Mouse (Mus musculus): ENCODE measurements at regions not wholly inside any gene's neighbourhood (a gene's known extent, or its start where the extent isn't known, plus 50 kb on each side); places are given as distances from the start of the nearest gene placed in this dataset.
A peak's percentile ranks its signal among the peaks of the same experiment; 100 is the strongest.

GRCm38 (mm10) chr4:107736866-107737265, 52.8 kb upstream of the Dmrtb1 start:
- WGBS, result 93% methylated on average over 8 of the region's 8 CpGs
- H3K4me2 ChIP-seq, result no peak overlapping the region
- no peak for ATAC-seq (ENCODE audit: low FRiP score)
- no peak overlapping the region for H3K27ac ChIP-seq
- H3K27me3 ChIP-seq, result peaks cover 8% of the 10 kb centered on the region; the same call in 1 of the 2 replicates
- no peak overlapping the region for H3K9ac ChIP-seq
- H3K36me3 ChIP-seq (replicated peaks), result no peaks in the 10 kb centered on the region
- no peaks in the 10 kb centered on the region for H3K9me3 ChIP-seq
- no peak overlapping the region for H3K4me3 ChIP-seq (replicated peaks)
- peaks cover 51% of the 10 kb centered on the region for H3K4me1 ChIP-seq

- H3K27ac ChIP-seq, result no peak overlapping the region
- no peaks in the 10 kb centered on the region for H3K9me3 ChIP-seq
- H3K9ac ChIP-seq, result no peak overlapping the region
- ATAC-seq (ENCODE audit: low FRiP score), result peak; percentile 83
- no peak overlapping the region for H3K4me3 ChIP-seq (replicated peaks)
- 11% methylated on average over 6 of the region's 6 CpGs for WGBS
- H3K27me3 ChIP-seq, result peaks cover 8% of the 10 kb centered on the region; the same call in 1 of the 2 replicates
- H3K4me2 ChIP-seq, result no peak overlapping the region
- H3K36me3 ChIP-seq (replicated peaks), result no peaks in the 10 kb centered on the region
- peaks cover 43% of the 10 kb centered on the region for H3K4me1 ChIP-seq
These were observed 53.9 kb upstream of the Dmrtb1 start for GRCm38 (mm10) chr4:107737907-107738306.

GRCm38 (mm10) chr4:107738776-107739175, 54.7 kb upstream of the Dmrtb1 start:
- ATAC-seq (ENCODE audit: low FRiP score), result no peak
- H3K9me3 ChIP-seq, result no peaks in the 10 kb centered on the region
- H3K9ac ChIP-seq, result peak overlapping the region; percentile 3; the same call in 1 of the 2 replicates
- H3K27ac ChIP-seq, result no peak overlapping the region
- 85% methylated on average over 9 of the region's 9 CpGs for WGBS
- H3K36me3 ChIP-seq (replicated peaks), result no peaks in the 10 kb centered on the region
- peaks cover 5% of the 10 kb centered on the region; the same call in 1 of the 2 replicates for H3K27me3 ChIP-seq
- H3K4me1 ChIP-seq, result peaks cover 43% of the 10 kb centered on the region
- no peak overlapping the region for H3K4me2 ChIP-seq
- no peak overlapping the region for H3K4me3 ChIP-seq (replicated peaks)

- H3K9me3 ChIP-seq, result no peaks in the 10 kb centered on the region
- peaks cover 39% of the 10 kb centered on the region for H3K4me1 ChIP-seq
These were observed 55.9 kb upstream of the Dmrtb1 start for GRCm38 (mm10) chr4:107739789-107740405.

GRCm38 (mm10) chr4:107743646-107744045, 58.4 kb upstream of the Lrp8 start:
- Histone ChIP-seq H3K27me3 (0 out of 2 replicates have a peak, but pooled peaks cover 7% of the 10 kb centered on the region), H3K27ac (0 out of 2 replicates have a peak overlapping the region, but pooled peaks have one; percentile 0), H3K9me3 (no peaks in the 10 kb centered on the region), H3K4me1 (peaks cover 48% of the 10 kb centered on the region), H3K4me3 (replicated peaks) (no peak overlapping the region), H3K36me3 (replicated peaks) (no peaks in the 10 kb centered on the region), H3K9ac (no peak overlapping the region), H3K4me2 (no peak overlapping the region)
- ATAC-seq (ENCODE audit: low FRiP score), result no peak
- 36% methylated on average over 2 of the region's 2 CpGs for WGBS

More at GRCm38 (mm10) chr4:107739789-107740405, 55.9 kb upstream of the Dmrtb1 start:
- no peak for ATAC-seq (ENCODE audit: low FRiP score)
- Histone ChIP-seq H3K27ac (peak overlapping the region; percentile 75), H3K4me3 (replicated peaks) (no peak overlapping the region), H3K27me3 (0 out of 2 replicates have a peak, but pooled peaks cover 6% of the 10 kb centered on the region), H3K9ac (no peak overlapping the region), H3K36me3 (replicated peaks) (no peaks in the 10 kb centered on the region), H3K4me2 (no peak overlapping the region)
- WGBS, result 50% methylated on average over 6 of the region's 6 CpGs

GRCm38 (mm10) chr4:107746366-107746765, 55.7 kb upstream of the Lrp8 start:
- 89% methylated on average over 3 of the region's 3 CpGs for WGBS
- H3K4me1 ChIP-seq, result peaks cover 25% of the 10 kb centered on the region

GRCm38 (mm10) chr4:107746923-107747431, 55.1 kb upstream of the Lrp8 start:
- 0 out of 2 replicates have a peak, but pooled peaks cover 7% of the 10 kb centered on the region for H3K27me3 ChIP-seq
- no peak overlapping the region for H3K27ac ChIP-seq
- no peak overlapping the region for H3K4me2 ChIP-seq
- no peaks in the 10 kb centered on the region for H3K36me3 ChIP-seq (replicated peaks)
- no peak overlapping the region for H3K9ac ChIP-seq
- no peaks in the 10 kb centered on the region for H3K9me3 ChIP-seq
- 80% methylated on average over 5 of the region's 5 CpGs for WGBS
- peaks cover 25% of the 10 kb centered on the region for H3K4me1 ChIP-seq
- ATAC-seq (ENCODE audit: low FRiP score), result no peak
- H3K4me3 ChIP-seq (replicated peaks), result no peak overlapping the region

More at GRCm38 (mm10) chr4:107746366-107746765, 55.7 kb upstream of the Lrp8 start:
- Histone ChIP-seq H3K9me3 (no peaks in the 10 kb centered on the region), H3K4me2 (no peak overlapping the region), H3K4me3 (replicated peaks) (no peak overlapping the region), H3K27me3 (0 out of 2 replicates have a peak, but pooled peaks cover 7% of the 10 kb centered on the region), H3K36me3 (replicated peaks) (no peaks in the 10 kb centered on the region), H3K9ac (no peak overlapping the region), H3K27ac (no peak overlapping the region)
- no peak for ATAC-seq (ENCODE audit: low FRiP score)

GRCm38 (mm10) chr4:107747454-107747853, 54.6 kb upstream of the Lrp8 start:
- Histone ChIP-seq H3K36me3 (replicated peaks) (no peaks in the 10 kb centered on the region), H3K4me1 (peaks cover 25% of the 10 kb centered on the region), H3K4me3 (replicated peaks) (no peak overlapping the region), H3K9me3 (no peaks in the 10 kb centered on the region), H3K4me2 (no peak overlapping the region), H3K27ac (no peak overlapping the region), H3K9ac (no peak overlapping the region), H3K27me3 (0 out of 2 replicates have a peak, but pooled peaks cover 7% of the 10 kb centered on the region)
- 86% methylated on average over 9 of the region's 9 CpGs for WGBS
- no peak for ATAC-seq (ENCODE audit: low FRiP score)

- Histone ChIP-seq H3K9ac (no peak overlapping the region), H3K4me2 (no peak overlapping the region), H3K4me1 (peaks cover 21% of the 10 kb centered on the region), H3K4me3 (replicated peaks) (no peak overlapping the region), H3K9me3 (no peaks in the 10 kb centered on the region), H3K27me3 (0 out of 2 replicates have a peak, but pooled peaks cover 7% of the 10 kb centered on the region), H3K27ac (no peak overlapping the region), H3K36me3 (replicated peaks) (no peaks in the 10 kb centered on the region)
- WGBS, result 80% methylated on average over 13 of the region's 13 CpGs
- ATAC-seq (ENCODE audit: low FRiP score), result no peak
These were observed 54.0 kb upstream of the Lrp8 start for GRCm38 (mm10) chr4:107747907-107748628.

- no peak for ATAC-seq (ENCODE audit: low FRiP score)
- WGBS, result 90% methylated on average over 8 of the region's 8 CpGs
- no peak overlapping the region for H3K4me2 ChIP-seq
These were observed 53.0 kb upstream of the Lrp8 start for GRCm38 (mm10) chr4:107749045-107749444.

GRCm38 (mm10) chr4:107750017-107750416, 52.0 kb upstream of the Lrp8 start:
- no peak overlapping the region for H3K27ac ChIP-seq
- no peak for ATAC-seq (ENCODE audit: low FRiP score)
- no peaks in the 10 kb centered on the region for H3K9me3 ChIP-seq
- H3K4me1 ChIP-seq, result peaks cover 15% of the 10 kb centered on the region
- no peak overlapping the region for H3K4me3 ChIP-seq (replicated peaks)
- H3K36me3 ChIP-seq (replicated peaks), result no peaks in the 10 kb centered on the region
- no peak overlapping the region for H3K9ac ChIP-seq
- 51% methylated on average over 9 of the region's 9 CpGs for WGBS
- no peak overlapping the region for H3K4me2 ChIP-seq
- 0 out of 2 replicates have a peak, but pooled peaks cover under 1% of the 10 kb centered on the region for H3K27me3 ChIP-seq

More at GRCm38 (mm10) chr4:107749045-107749444, 53.0 kb upstream of the Lrp8 start:
- H3K27ac ChIP-seq, result no peak overlapping the region
- H3K27me3 ChIP-seq, result 0 out of 2 replicates have a peak, but pooled peaks cover 7% of the 10 kb centered on the region
- no peaks in the 10 kb centered on the region for H3K36me3 ChIP-seq (replicated peaks)
- H3K4me1 ChIP-seq, result peaks cover 14% of the 10 kb centered on the region
- H3K9ac ChIP-seq, result no peak overlapping the region
- H3K9me3 ChIP-seq, result no peaks in the 10 kb centered on the region
- H3K4me3 ChIP-seq (replicated peaks), result no peak overlapping the region

Measured in forebrain, embryonic 12.5 days (tissue).